Mouse (Mus musculus): ENCODE results near the gene Nsf.

GRCm38 (mm10) chr11:103829956-103830355 lies 123.9 kb downstream of the Nsf start:
- TF ChIP-seq POLR2A (IDR thresholded peaks at IDR 0.05; ENCODE audit: low read depth, low read length) (no peak), CTCF (IDR thresholded peaks at IDR 0.05; ENCODE audit: borderline replicate concordance, insufficient read depth, low read length) (no peak)

All from embryonic fibroblast, embryonic 13.5 days (primary cell).